Mouse (Mus musculus) layer of hippocampus, adult 9-10 months (tissue): ENCODE measurements at regions not wholly inside any gene's neighbourhood (a gene's known extent, or its start where the extent isn't known, plus 50 kb on each side); places are given as distances from the start of the nearest gene placed in this dataset.

Source experiments
- DNase-seq: peaks from one replicate; pipeline ENCODE4 v3.0.0; 2022; ENCODE audit warnings: low spot score

- DNase-seq = no peak
Measured at GRCm38 (mm10) chr10:74722971-74723370, 244.0 kb upstream of the Gnaz start.

- DNase-seq = no peak
Measured at GRCm38 (mm10) chr10:74749446-74749845, 217.5 kb upstream of the Gnaz start.

DNA sequence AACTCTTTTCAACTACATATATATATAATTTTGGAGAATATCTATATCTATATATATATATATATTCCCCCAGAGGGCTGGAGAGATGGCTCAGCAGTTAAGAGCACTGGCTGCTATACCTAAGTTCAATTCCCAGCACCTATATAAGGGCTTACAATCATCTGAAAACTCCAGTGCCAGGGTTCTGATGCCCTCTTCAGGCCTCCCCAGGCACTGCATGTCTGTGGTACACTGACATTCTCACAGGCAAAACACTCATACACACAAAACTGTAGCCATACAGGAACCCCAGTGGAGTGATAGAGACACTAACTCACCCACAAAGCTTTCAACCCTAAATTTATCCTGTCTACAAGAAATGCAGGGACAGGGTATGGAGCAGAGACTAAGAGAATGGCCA lies 216.1 kb upstream of the Gnaz start:
- DNase-seq = no peak

DNA sequence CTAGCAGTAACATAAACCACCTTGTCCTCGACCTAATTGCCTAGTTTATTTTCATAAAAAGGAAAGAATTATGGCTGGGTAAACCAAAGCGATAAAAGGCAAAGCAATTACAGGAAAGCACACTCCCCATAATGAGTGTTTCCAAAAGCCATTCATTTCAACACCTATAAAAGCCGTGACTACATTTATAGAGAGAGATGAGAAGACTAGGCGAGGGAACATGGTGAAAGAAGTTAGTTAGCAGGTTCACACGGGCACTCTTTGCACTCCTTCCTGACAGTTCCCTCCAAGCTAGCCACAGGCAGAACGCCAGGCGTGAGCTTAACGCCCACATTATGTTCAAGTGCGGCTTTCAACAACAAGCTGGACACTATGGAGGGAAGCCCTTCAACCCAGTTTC lies 206.2 kb upstream of the Gnaz start:
- no peak for DNase-seq

- no peak for DNase-seq
Measured at GRCm38 (mm10) chr10:74789245-74789644, 177.7 kb upstream of the Gnaz start.

GRCm38 (mm10) chr10:74789987-74790386 lies 177.0 kb upstream of the Gnaz start:
- no peak for DNase-seq

- DNase-seq = no peak
Measured at GRCm38 (mm10) chr10:74823395-74823794, 143.6 kb upstream of the Gnaz start.

- no peak for DNase-seq
Measured at GRCm38 (mm10) chr10:74834359-74834758, 132.6 kb upstream of the Gnaz start.

- peak; percentile 42 for DNase-seq
Measured at GRCm38 (mm10) chr10:74848372-74848771, 118.6 kb upstream of the Gnaz start.

- no peak for DNase-seq
Measured at GRCm38 (mm10) chr10:74854991-74855664, 111.8 kb upstream of the Gnaz start.
